Mouse (Mus musculus): ENCODE measurements around the gene Apaf1. TPM values are rescaled to one million over a fixed set of nuclear protein-coding genes. Genes with fewer than 3 reads are reported as not detected.

The Apaf1 gene
- total RNA-seq, 1 experiment from 2014 or later = 36.1 TPM

DNA sequence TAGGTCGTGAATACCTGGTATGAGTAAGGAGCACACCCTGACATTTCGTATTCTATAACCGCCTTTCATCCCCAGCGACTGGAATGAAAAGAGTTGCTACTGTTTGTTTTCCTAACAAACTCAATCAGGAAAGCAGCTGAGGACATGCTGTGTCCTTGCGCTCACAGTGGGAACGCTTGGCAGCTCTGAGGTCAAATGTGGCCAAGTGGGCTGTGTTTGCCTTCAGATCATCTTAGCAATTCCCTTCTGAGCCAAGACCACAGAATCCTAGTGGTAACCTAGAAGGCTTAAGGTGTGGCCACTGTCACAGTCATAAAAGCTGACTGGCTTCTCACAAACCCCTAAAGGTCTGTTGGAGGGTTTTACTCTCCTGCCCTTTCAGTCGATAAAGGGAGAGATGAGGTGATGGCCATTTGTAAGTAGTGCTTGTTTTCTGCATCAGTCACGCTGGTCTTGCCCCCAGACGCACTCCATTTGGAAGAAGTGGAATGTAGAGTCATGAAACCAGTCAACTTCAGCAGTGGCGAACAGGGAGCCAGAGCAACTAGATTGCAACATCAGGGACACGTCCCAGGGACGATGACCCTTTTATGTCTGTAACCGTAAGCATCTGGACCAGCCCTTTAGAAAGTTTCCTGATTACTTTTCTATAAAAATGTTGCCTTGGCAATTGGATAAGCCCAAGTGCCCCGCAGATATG is 140.4 kb downstream of the Apaf1 start:
- ATAC-seq (ENCODE audit: extremely low read depth, insufficient number of reproducible peaks, low FRiP score, poor library complexity, severe bottlenecking) = no peak

DNA sequence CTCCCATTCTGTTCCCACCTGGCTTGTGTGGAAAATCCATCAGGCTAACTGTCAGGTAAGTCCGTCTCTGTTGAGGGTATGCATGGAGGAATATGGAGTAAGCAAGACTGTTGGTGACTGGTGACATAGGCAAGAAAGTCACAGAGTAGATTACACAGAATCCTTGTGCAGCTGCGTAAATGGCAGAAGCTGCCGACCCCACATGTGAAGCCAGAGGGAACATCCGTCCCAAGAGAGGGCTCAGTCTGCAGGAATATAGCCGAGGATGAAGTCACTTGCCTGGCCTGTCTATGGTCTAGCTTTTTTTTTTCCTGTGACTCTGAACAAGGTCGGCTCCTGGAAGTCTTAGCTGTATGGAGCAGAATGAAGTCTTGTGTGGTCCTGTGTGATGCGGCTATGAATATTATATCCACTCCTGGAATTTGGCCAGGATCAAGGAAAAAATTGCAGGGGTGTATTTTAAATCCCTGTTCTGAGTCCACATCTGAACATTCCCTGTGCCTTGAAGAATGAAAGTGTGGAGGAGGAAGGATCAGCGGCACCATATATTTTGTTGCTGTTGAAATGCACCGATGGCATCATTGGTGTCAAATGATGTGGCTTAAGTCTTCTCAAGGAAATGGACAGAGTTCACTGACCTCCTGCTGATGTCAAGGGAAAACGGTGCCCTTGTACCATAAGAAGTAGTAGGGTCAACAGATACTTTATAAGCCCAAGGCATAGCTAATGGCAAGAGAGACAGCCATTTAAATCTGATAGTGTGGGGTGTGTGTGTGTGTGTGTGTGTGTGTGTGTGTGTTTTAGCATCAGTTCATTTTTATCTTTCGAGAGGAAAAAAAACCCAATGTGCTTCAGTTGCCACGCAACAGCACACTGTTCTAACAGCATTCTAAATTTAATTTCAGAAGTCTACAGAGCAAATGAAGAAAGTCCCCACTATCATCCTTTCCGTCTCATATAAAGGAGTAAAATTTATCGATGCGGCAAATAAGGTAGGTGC is 141.7 kb downstream of the Apaf1 start:
- ATAC-seq (ENCODE audit: extremely low read depth, insufficient number of reproducible peaks, low FRiP score, poor library complexity, severe bottlenecking) = no peak

Other genes starting within 250 kb of the Apaf1 start
- 7.8 and 7.9 TPM in 2 replicates for gene Ikbip, start 170 bp upstream of the Apaf1 start, total RNA-seq (2017)
- 245 and 253 TPM in 2 replicates for gene Slc25a3, start 41.3 kb upstream of the Apaf1 start, total RNA-seq (2017)
- gene Tmpo, start 98.5 kb upstream of the Apaf1 start, total RNA-seq (2017) = 305 and 326 TPM in 2 replicates

Data from neutrophil, adult 5-6 weeks (primary cell).